Mouse (Mus musculus): ENCODE results near the gene Terf2ip. TPM values are rescaled to one million over a fixed set of nuclear protein-coding genes. Genes with fewer than 3 reads are reported as not detected.
A peak's percentile ranks its signal among the peaks of the same experiment; 100 is the strongest.

Gene Terf2ip
- polyA plus RNA-seq, 1 experiment from 2014 or later = 7.2 TPM

DNA sequence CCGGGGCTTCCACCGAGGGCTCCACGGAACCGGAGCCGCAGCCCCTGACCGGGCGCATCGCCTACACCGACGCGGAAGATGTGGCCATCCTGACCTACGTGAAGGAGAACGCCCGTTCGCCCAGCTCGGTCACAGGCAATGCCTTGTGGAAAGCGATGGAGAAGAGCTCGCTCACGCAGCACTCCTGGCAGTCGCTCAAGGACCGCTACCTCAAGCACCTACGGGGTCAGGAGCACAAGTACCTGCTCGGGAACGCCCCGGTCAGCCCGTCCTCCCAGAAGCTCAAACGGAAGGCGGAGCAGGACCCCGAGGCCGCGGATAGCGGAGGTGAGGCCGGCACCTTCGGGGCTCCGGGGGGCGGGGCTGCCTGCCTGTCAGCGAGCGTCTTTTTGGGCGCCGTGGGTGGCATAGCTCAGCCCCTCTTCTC, 631 bp downstream of the Terf2ip start:
- H3K27ac ChIP-seq = peak overlapping the region; percentile 87
- H3K9ac ChIP-seq = peak overlapping the region; percentile 92
- peak overlapping the region; percentile 99 for H3K4me2 ChIP-seq
- under 1% methylated on average over 40 of the region's 40 CpGs for WGBS (ENCODE audit: insufficient replicate concordance)
- no peaks in the 10 kb centered on the region for H3K9me3 ChIP-seq (replicated peaks)
- DNase-seq = peak; percentile 58
- peaks cover 46% of the 10 kb centered on the region for H3K4me1 ChIP-seq (replicated peaks)
- H3K27me3 ChIP-seq = no peaks in the 10 kb centered on the region
- peak overlapping the region; percentile 96 for H3K4me3 ChIP-seq (replicated peaks)
- ATAC-seq (ENCODE audit: low read depth) = peak; percentile 57
- peaks cover 20% of the 10 kb centered on the region for H3K36me3 ChIP-seq

DNA sequence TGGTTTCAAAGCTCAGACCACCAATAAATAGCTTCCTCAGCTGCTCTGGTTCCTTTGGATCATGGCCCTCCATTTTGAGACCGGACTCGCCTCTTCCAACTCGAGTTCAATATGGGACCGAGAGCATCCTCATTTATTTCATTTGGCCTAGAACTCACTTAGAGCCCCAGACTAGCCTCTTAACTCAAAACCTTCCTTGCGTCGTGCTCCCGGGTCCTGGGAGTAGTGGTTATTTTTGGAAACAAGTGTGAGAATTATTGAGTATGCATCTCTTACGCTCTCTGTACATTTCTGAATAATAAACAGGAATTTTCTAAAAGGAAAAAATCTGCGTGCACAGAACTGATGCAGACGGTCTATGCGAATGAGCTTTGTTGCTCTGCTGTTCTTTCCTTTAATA, 3.7 kb downstream of the Terf2ip start, which contains the start of gene Gm6793:
TSS of gene Gm6793 (minus strand) at position 101 of the 400 bp plus-strand sequence.
- DNase-seq (no peak), ATAC-seq (ENCODE audit: low read depth) (no peak)
- no peaks in the 10 kb centered on the region for H3K27me3 ChIP-seq
- 91% methylated on average over 11 of the region's 11 CpGs for WGBS (ENCODE audit: insufficient replicate concordance)
- H3K9ac ChIP-seq = no peak within 1 kb of the TSS
- no peaks in the 10 kb centered on the region for H3K9me3 ChIP-seq (replicated peaks)
- peaks cover 18% of the 10 kb centered on the region for H3K4me1 ChIP-seq (replicated peaks)
- peaks cover 32% of the 10 kb centered on the region for H3K36me3 ChIP-seq
- H3K4me3 ChIP-seq (replicated peaks) = no peak within 1 kb of the TSS
- H3K27ac ChIP-seq = no peak within 1 kb of the TSS
- H3K4me2 ChIP-seq = no peak within 1 kb of the TSS

DNA sequence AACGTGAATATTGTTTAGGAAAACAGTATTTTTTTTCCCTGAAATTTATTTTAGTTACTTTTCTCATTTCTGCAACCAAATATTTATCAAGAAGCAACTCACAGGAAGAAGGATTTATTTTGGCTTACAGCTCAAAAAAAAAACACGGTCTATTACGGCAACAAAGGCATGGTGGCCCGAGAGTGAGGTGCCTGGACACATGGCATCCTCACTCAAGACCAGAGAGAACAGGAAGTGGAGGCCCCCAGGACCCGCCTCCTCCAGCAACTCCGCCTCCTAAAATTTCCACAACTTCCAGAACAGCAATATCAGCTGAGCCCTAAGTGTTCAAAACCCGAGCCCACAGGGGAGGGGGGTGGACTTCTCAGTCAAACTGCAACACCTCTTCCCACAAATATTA, 18.3 kb downstream of the Terf2ip start:
- H3K4me3 ChIP-seq (replicated peaks) = no peak overlapping the region

DNA sequence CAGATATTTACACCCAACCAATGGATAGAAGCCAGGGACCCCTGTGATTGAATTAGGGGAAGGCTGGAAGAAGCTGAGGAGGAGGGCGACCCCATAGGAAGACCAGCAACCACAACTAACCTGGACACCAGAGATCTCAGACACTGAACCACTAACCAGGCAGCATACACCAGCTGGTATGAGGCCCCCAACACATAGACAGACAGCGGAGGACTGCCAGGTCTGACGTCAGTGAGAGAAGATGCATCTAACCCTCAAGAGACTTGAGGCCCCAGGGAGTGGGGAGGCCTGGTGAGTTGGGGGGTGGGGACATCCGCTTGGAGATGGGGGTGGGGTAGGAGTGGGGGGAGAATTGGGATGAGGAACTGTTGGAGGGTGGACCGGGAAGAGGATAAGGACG, 19.5 kb downstream of the Terf2ip start:
- Histone ChIP-seq H3K36me3 (no peaks in the 10 kb centered on the region), H3K9ac (no peak overlapping the region), H3K4me1 (replicated peaks) (no peaks in the 10 kb centered on the region), H3K9me3 (replicated peaks) (no peaks in the 10 kb centered on the region), H3K4me3 (replicated peaks) (no peak overlapping the region), H3K27me3 (no peaks in the 10 kb centered on the region), H3K27ac (no peak overlapping the region), H3K4me2 (no peak overlapping the region)
- WGBS (ENCODE audit: insufficient replicate concordance) = 51% methylated on average over 6 of the region's 6 CpGs
- DNase-seq (no peak), ATAC-seq (ENCODE audit: low read depth) (no peak)

More for the DNA sequence above, 18.3 kb downstream of the Terf2ip start:
- ATAC-seq (ENCODE audit: low read depth) (no peak), DNase-seq (no peak)
- no peak overlapping the region for H3K9ac ChIP-seq
- no peak overlapping the region for H3K27ac ChIP-seq
- no peaks in the 10 kb centered on the region for H3K36me3 ChIP-seq
- no peak overlapping the region for H3K4me2 ChIP-seq
- H3K27me3 ChIP-seq = no peaks in the 10 kb centered on the region
- no peaks in the 10 kb centered on the region for H3K4me1 ChIP-seq (replicated peaks)
- 60% methylated on average over 7 of the region's 7 CpGs for WGBS (ENCODE audit: insufficient replicate concordance)
- no peaks in the 10 kb centered on the region for H3K9me3 ChIP-seq (replicated peaks)

DNA sequence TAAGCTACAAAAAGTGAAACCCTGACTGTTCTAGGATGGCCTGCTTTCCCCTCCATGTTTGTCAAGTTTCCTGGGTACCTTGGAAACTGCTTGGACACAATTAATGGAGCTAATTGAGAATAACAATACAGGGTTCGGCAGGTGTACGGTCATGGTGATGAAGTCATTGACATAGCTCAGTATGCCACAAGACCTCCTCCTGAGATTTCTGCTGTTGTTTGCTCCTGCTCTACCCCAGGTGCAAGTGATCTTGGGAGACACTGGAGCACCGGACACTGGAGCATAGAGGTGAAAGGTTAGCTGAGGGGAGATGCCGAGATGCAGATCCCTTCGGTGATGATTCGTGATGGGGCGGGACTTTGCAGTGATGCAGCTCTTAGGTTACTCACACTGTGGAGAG, 21.9 kb downstream of the Terf2ip start:
- DNase-seq = no peak
- WGBS (ENCODE audit: insufficient replicate concordance) = 69% methylated on average over 7 of the region's 7 CpGs
- no peaks in the 10 kb centered on the region for H3K9me3 ChIP-seq (replicated peaks)
- no peaks in the 10 kb centered on the region for H3K27me3 ChIP-seq
- H3K4me3 ChIP-seq (replicated peaks) = no peak overlapping the region
- ATAC-seq (ENCODE audit: low read depth) = no peak
- no peak overlapping the region for H3K4me2 ChIP-seq
- no peak overlapping the region for H3K9ac ChIP-seq
- H3K4me1 ChIP-seq (replicated peaks) = no peaks in the 10 kb centered on the region
- no peak overlapping the region for H3K27ac ChIP-seq
- no peaks in the 10 kb centered on the region for H3K36me3 ChIP-seq

DNA sequence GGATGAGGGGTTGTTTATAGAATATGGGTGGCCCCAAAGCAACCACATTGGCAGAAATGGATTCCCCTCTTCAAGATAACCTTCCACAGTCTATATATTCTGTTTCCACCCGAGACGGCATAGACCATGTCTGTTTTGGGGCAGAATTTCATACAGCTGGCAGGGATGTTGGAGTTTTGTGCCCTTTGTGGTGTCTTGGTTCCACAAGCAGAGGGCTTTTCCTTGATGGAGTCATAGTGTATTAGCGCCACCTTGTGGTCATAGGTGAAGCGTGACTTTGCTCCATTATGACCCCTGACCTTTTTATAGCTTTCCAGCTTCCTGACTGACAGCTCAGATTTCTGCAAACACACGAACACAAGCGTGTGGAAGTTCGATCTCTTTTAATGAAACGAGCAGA, 23.4 kb downstream of the Terf2ip start:
- Histone ChIP-seq H3K9ac (no peak overlapping the region), H3K4me3 (replicated peaks) (no peak overlapping the region), H3K27me3 (no peaks in the 10 kb centered on the region), H3K4me2 (no peak overlapping the region), H3K27ac (no peak overlapping the region), H3K9me3 (replicated peaks) (no peaks in the 10 kb centered on the region), H3K4me1 (replicated peaks) (no peaks in the 10 kb centered on the region), H3K36me3 (no peaks in the 10 kb centered on the region)
- WGBS (ENCODE audit: insufficient replicate concordance) = 5% methylated on average over 8 of the region's 8 CpGs
- peak; percentile 35 for DNase-seq
- ATAC-seq (ENCODE audit: low read depth) = no peak

DNA sequence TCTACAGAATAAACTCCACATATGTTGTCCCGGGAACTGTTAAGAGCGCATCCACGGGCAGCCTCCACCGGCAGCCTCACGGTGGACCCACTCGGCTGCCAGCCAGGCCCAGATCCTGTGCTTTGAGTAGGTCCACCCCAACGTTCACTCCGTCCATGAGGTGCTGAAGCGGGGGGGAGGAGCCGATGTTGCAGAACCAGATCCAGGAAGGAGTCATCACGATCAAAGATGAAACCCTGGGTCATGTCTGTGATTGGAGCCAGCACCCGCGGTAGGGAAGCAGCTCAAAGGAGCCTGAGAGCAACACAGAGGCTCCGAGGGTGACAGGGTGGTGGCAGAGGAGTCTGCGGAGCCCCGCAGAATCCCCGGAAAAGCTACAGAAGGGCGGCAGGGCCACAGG, 26.3 kb downstream of the Terf2ip start:
- Histone ChIP-seq H3K9ac (no peak overlapping the region), H3K9me3 (replicated peaks) (no peaks in the 10 kb centered on the region), H3K36me3 (no peaks in the 10 kb centered on the region), H3K27ac (no peak overlapping the region), H3K4me1 (replicated peaks) (no peaks in the 10 kb centered on the region), H3K27me3 (no peaks in the 10 kb centered on the region), H3K4me2 (no peak overlapping the region), H3K4me3 (replicated peaks) (no peak overlapping the region)
- DNase-seq = no peak
- ATAC-seq (ENCODE audit: low read depth) = no peak
- 67% methylated on average over 18 of the region's 18 CpGs for WGBS (ENCODE audit: insufficient replicate concordance)

DNA sequence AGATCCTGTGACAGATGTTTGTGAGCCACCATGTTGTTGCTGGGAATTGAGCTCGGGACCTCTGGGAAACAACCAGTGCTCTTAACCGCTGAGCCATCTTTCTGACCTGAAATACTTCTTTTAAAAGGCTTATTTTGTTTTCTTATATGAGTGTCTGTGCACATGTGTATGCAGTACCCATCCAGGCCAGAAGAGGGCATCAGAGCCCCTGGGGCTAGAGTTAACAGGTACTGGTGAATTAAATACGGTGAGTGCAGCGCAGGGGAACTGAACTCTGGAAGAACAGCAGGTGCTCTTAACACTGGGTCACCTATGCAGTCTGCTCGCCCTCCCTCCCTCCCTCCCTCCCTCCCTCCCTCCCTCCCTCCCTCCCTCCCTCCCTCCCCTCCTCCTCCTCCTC, 34.0 kb downstream of the Terf2ip start:
- no peak overlapping the region for H3K9ac ChIP-seq
- no peaks in the 10 kb centered on the region for H3K27me3 ChIP-seq
- WGBS (ENCODE audit: insufficient replicate concordance) = 63% methylated on average over 5 of the region's 5 CpGs
- no peak overlapping the region for H3K4me3 ChIP-seq (replicated peaks)
- DNase-seq (no peak), ATAC-seq (ENCODE audit: low read depth) (no peak)
- no peaks in the 10 kb centered on the region for H3K4me1 ChIP-seq (replicated peaks)
- no peak overlapping the region for H3K27ac ChIP-seq
- H3K9me3 ChIP-seq (replicated peaks) = no peaks in the 10 kb centered on the region
- H3K4me2 ChIP-seq = no peak overlapping the region
- no peaks in the 10 kb centered on the region for H3K36me3 ChIP-seq

DNA sequence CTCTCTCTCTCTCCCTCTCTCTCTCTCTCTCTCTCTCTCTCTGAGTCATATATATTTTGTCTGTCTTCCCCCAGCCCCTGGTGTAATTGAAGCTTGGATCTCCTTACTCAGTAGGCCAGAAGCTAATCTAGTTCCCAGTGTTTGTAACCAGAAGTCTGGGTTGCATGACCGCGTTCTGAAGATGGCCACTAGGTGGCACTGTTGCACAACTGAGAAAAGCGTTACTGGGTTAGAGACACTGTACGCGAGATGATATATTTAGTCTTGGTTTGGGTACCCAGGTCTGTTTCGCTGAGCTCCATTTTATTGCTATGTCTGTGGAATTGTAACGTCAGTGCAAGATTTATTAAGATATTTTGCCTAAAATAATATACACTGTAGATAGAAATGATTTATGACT, 34.7 kb downstream of the Terf2ip start:
- Histone ChIP-seq H3K27me3 (no peaks in the 10 kb centered on the region), H3K27ac (no peak overlapping the region), H3K9me3 (replicated peaks) (no peaks in the 10 kb centered on the region), H3K9ac (no peak overlapping the region), H3K4me2 (no peak overlapping the region), H3K4me1 (replicated peaks) (no peaks in the 10 kb centered on the region), H3K36me3 (no peaks in the 10 kb centered on the region), H3K4me3 (replicated peaks) (no peak overlapping the region)
- 5% methylated on average over 7 of the region's 7 CpGs for WGBS (ENCODE audit: insufficient replicate concordance)
- ATAC-seq (ENCODE audit: low read depth) (0 out of 2 replicates have a peak, but pooled peaks have one; percentile 29), DNase-seq (peak; percentile 42)

DNA sequence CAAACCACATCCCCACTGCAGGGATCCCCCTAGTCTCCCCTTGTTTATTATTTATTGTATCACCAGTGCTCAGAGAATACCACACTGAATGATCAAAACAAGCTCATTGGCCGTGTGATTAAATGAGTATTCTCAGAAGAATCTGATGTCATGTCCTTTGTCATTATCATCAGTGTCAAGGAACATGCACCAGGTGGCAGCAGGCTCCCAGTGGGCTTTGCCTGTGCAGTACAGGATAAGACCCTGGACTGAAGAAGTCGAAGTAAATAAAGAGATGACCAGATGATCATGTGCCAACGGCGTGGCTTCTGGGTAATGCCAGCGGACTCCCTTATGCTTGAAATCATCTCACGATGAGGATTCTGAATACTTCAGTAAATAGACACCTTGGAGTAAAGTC, 37.1 kb downstream of the Terf2ip start:
- H3K4me1 ChIP-seq (replicated peaks) = no peaks in the 10 kb centered on the region
- no peaks in the 10 kb centered on the region for H3K9me3 ChIP-seq (replicated peaks)
- no peak overlapping the region for H3K4me3 ChIP-seq (replicated peaks)
- H3K36me3 ChIP-seq = no peaks in the 10 kb centered on the region
- no peak overlapping the region for H3K9ac ChIP-seq
- H3K27ac ChIP-seq = no peak overlapping the region
- H3K27me3 ChIP-seq = no peaks in the 10 kb centered on the region
- H3K4me2 ChIP-seq = no peak overlapping the region
- DNase-seq = no peak
- no peak for ATAC-seq (ENCODE audit: low read depth)
- WGBS (ENCODE audit: insufficient replicate concordance) = 69% methylated on average over 6 of the region's 6 CpGs

DNA sequence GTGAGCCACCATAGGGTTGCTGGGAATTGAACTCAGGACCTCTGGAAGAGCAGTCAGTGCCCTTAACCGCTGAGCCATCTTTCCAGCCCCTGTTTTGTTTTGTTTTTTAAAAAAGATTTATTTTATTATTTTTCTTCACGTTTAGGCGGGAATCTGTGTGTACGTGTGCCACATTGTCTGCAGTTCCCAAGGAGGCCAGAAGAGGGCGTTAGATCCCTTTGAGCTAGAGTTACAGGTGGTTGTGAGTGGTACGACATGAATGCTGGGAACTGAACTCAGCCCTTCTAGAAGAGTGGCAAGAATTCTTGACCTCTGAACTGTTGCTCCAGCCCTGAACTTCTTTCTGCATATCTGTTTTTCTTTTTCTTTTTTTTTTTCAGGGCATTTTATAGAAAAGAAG, 38.8 kb downstream of the Terf2ip start:
- no peaks in the 10 kb centered on the region for H3K36me3 ChIP-seq
- no peaks in the 10 kb centered on the region for H3K27me3 ChIP-seq
- no peaks in the 10 kb centered on the region for H3K9me3 ChIP-seq (replicated peaks)
- no peak for DNase-seq
- no peak overlapping the region for H3K4me2 ChIP-seq
- no peak overlapping the region for H3K27ac ChIP-seq
- no peak overlapping the region for H3K9ac ChIP-seq
- 61% methylated on average over 6 of the region's 6 CpGs for WGBS (ENCODE audit: insufficient replicate concordance)
- no peaks in the 10 kb centered on the region for H3K4me1 ChIP-seq (replicated peaks)
- H3K4me3 ChIP-seq (replicated peaks) = no peak overlapping the region
- no peak for ATAC-seq (ENCODE audit: low read depth)

DNA sequence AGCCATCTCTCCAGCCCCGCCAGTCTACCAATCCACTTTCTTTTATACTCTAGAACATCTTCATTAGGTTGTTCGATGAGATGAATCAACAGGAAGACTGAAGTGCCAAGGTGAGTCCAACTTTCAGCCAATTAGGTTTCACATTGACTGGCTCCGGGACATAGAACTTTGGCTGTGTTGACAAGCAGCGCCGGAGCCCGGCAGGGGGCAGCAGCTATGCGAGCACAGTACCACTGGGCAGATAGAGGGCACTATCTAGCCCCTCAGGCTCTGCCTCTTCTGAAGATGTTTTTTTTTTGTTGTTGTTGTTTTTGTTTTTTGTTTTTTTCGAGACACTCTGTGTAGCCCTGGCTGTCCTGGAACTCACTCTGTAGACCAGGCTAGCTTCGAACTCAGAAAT, 40.3 kb downstream of the Terf2ip start:
- Histone ChIP-seq H3K4me2 (no peak overlapping the region), H3K27ac (no peak overlapping the region), H3K36me3 (no peaks in the 10 kb centered on the region), H3K4me3 (replicated peaks) (no peak overlapping the region), H3K9me3 (replicated peaks) (no peaks in the 10 kb centered on the region), H3K9ac (no peak overlapping the region), H3K27me3 (no peaks in the 10 kb centered on the region), H3K4me1 (replicated peaks) (no peaks in the 10 kb centered on the region)
- DNase-seq (no peak), ATAC-seq (ENCODE audit: low read depth) (no peak)
- 60% methylated on average over 9 of the region's 9 CpGs for WGBS (ENCODE audit: insufficient replicate concordance)

Measured in liver, embryonic 13.5 days (tissue).